Mouse (Mus musculus): ENCODE data around the gene Cep170. TPM values are rescaled to one million over a fixed set of nuclear protein-coding genes. Genes with fewer than 3 reads are reported as not detected.

Cep170 gene
- total RNA-seq, 2 experiments from 2014 or later: 19.1 to 28.7 TPM

DNA sequence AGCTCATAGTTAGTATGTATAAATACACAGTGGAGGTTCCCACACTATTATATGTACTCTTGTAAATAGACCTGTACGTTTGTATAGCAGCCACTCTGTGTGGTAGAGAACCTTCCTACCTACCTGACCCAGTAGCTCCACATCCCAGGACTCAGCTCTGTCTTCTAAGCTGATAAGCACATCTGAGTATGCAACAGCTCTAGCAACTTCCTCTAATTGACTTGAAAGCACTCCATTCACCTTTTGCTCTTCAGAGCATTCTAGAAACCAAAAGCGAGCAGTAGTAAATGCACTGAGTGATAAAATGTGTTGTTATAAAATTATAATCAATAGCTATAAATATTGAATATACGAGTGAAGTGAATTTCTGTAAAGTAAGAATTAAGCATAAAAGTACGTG lies 13.1 kb upstream of the Cep170 start:
- DNase-seq (ENCODE audit: low spot score): no peak
- intact Hi-C loops (cut with DNase I): no loop called here

GRCm38 (mm10) chr1:176826186-176826585 lies 12.3 kb upstream of the Cep170 start:
- intact Hi-C loops (cut with DNase I): no loop called here

DNA sequence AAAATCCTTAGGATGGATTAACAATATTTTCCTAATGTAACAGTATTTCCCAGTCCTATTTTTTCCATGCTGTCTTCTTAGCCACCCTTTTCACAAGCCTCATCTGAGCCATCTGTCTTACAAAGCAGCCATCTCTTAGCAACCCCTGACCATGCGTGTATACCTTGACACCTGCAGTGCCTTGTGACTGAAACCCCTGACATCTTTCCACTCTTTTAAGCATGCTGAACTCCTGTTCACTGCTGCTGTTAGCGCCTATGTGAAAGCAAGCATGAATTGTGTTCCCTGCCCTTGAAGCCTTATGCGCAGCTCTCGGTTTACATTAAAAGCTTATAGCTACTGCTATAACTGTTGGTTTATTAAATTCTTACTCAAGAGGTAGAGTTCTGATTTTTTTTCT lies 11.2 kb upstream of the Cep170 start:
- intact Hi-C loops (cut with DNase I): no loop called here

More at GRCm38 (mm10) chr1:176826186-176826585, 12.3 kb upstream of the Cep170 start:
- DNase-seq (ENCODE audit: low spot score): no peak

GRCm38 (mm10) chr1:176824611-176825010 lies 10.7 kb upstream of the Cep170 start:
- intact Hi-C loops (cut with DNase I): no loop called here
- no peak for DNase-seq (ENCODE audit: low spot score)

More for the DNA sequence above, 11.2 kb upstream of the Cep170 start:
- no peak for DNase-seq (ENCODE audit: low spot score)

DNA sequence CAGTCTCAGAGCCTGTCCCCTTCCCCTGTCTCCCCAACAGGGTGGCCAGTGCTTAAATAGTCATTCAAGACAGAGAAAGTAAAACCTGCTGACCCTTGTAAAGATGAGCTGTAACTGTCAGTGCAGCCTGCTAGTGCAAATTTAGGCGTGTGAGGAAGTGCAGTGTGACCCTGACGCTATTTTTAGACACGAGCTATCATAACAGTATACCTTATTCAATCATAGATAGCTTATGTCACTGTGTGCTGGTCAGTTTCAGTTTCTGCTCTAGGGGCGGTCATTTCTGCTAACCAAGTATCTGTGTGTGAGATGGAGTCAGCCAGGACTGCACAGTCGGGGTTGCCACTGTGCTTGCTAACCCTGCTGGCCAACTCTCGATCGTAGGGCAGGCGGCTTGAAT lies 10.0 kb upstream of the Cep170 start:
- no peak for DNase-seq (ENCODE audit: low spot score)
- intact Hi-C loops (cut with DNase I): no loop called here

DNA sequence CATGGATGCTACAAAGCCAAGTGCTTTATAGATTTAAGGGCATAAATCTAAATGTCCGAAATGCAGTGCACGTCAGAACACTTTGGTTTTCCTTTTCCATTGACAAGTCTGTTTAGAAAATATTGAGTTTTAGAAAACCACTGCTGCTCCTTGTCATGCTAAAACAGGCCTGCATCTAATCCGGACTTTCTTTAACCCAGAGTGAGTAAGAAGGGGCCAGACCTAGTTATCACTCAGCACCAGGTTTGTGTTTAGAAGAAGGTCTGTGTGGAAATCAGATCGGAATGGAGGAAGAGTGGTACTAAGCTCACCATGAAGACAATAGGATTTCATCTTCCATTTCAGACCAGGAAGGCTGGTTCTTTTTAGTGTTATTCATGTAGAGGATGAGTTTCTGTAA lies 9.1 kb upstream of the Cep170 start:
- intact Hi-C loops (cut with DNase I): no loop called here
- no peak for DNase-seq (ENCODE audit: low spot score)

DNA sequence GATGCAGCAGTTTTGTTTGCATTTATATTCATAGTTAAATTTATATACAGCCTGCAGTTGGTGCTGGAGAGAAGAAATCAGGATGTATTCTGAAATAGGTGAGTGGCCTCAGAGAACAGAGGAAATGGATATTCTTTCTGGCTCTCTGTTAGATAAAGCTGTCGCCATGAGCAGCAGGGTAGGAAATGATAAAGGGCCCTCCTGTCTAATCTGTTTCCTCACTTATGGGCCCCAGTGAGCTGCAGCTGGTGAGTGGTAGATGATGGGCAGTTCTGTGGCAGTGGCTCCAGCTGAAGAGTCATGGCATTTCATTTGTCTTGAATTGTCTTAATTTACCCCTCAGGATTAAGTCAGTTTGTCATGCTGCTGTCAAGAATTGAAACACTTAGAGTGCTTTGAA lies 8.1 kb upstream of the Cep170 start:
- no peak for DNase-seq (ENCODE audit: low spot score)
- intact Hi-C loops (cut with DNase I): no loop called here

DNA sequence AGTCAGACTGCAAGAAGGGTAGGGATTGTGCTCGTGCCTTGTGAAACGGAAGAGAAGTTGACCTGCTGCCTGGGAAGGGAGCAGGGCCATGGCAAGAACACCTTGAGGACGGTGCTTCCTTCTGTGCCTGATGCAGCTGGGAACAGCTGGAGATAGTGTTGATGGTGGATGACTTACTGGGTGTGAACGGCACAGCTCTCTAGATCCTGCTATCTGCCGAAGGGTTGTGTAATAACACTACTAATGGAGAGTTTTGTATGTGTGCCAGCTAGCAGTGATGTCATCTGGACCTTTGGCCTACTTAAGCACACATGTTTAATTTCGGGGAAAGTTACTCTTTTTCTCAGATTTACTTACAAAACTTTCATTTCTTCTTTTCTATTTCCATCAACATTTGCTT lies 4.9 kb upstream of the Cep170 start:
- DNase-seq (ENCODE audit: low spot score): peak; percentile 48
- intact Hi-C loops (cut with DNase I): no loop called here

DNA sequence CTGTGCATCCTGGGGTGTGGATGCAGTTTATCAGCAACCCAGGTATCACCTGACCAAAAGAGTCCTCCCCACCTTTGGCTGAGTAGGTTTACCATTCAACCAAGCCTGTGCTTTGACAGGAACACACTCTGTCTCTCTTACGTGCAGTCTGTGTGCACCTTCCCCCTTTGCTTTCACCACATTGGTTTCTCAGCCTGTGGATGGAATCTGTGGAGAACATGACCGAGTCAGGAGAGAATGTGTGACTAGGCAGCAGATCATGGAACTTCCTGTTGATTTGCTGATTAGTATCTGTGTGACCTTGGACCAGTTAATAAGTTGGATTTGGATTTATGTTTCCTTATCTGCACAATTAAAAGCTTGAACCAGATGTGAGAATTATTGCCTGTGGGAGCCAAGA lies 4.3 kb upstream of the Cep170 start:
- DNase-seq (ENCODE audit: low spot score): no peak
- intact Hi-C loops (cut with DNase I): no loop called here

DNA sequence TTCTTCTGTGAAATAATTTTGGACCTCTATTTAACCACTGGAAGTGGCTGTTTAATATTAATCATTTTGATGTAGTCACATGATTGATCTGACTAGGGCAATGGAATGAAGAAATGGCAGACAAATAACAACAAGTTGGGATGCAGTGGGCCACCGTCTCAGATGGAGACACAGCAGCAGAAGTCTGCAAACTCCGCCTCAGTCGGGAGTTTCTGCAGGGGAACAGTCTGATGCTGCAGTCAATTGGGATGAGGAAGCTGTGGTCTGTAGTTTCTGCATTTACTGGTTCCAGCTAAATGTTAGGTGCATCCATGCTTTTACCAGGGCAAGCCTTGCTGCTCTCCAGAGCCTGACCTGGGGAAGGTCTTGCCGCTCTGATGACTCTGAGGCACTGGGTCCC lies 2.9 kb upstream of the Cep170 start:
- DNase-seq (ENCODE audit: low spot score): no peak
- intact Hi-C loops (cut with DNase I): no loop called here

GRCm38 (mm10) chr1:176814591-176815062 lies 760 bp upstream of the Cep170 start, which contains the start of gene Sdccag8:
TSS of gene Sdccag8 (plus strand) at chr1:176814660.
- DNase-seq (ENCODE audit: low spot score): peak; percentile 94
- intact Hi-C loops (cut with DNase I): no loop called here

DNA sequence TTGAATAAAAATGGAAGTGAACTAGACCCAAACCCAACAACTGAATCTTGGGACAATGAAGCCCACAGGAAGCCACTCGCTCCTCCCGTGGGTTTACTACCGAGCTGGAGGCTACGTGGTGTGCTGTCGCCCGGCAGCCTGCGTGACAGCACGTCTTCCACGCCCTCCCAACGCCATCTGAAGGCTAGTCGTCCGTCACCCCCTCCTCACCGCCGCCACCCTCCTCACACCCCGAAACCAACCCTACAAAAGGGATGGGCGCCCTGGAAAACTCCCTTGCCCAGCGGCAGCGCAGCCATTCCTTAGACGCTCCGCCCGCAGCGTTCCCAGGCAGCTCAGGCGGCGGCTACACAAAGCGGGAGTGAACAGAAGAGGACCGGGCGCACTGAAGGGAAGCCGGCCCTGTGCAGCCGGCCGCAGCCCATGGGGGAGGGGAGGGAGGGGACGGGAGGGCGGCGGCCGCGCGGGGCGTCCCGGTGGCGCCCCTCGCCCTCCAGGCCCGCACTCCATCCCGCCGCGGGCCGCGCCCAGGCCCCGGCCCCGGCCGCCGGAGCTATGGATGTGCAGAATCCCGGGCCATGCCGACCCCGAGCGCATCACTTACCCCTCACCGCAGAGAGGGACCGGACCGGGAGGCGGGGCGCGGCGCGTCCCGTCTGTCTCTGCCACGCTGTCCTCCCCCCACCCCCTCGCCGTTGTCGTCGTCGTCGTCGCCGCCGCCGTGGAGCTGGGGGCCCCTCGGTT lies 403 bp downstream of the Cep170 start:
- DNase-seq (ENCODE audit: low spot score): peak; percentile 50
- intact Hi-C loops (cut with DNase I): no loop called here

- intact Hi-C loops (cut with DNase I): no loop called here
Observed at GRCm38 (mm10) chr1:176812491-176813291, 1.2 kb downstream of the Cep170 start.

DNA sequence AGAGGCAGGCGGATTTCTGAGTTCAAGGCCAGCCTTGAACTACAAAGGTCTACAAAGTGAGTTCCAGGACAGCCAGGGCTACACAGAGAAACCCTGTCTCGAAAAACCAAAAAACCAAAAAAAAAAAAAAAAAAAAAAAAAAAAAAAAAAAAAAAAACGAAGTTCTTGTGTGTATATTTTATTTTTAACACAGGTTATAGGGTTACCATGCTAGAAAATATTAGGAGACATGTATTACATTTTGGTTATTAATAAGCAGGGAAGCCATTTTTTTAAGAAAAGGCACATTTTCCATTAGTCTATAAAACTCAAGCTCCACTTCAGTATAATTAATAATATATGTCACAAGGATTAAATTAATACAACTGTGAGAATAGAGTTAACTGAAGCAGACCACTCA lies 2.0 kb downstream of the Cep170 start:
- intact Hi-C loops (cut with DNase I): loop anchor here (2.0 kb wide), 1 partner anchor 15 kb away; no protein-coding TSS in a partner anchor
- no peak for DNase-seq (ENCODE audit: low spot score)

More at GRCm38 (mm10) chr1:176812491-176813291, 1.2 kb downstream of the Cep170 start:
- DNase-seq (ENCODE audit: low spot score): no peak

GRCm38 (mm10) chr1:176810161-176810560 lies 3.7 kb downstream of the Cep170 start:
- DNase-seq (ENCODE audit: low spot score): no peak
- intact Hi-C loops (cut with DNase I): loop anchor here (2.0 kb wide), 1 partner anchor 13 kb away; no protein-coding TSS in a partner anchor

GRCm38 (mm10) chr1:176800728-176801365 lies 13.0 kb downstream of the Cep170 start:
- DNase-seq (ENCODE audit: low spot score): peak; percentile 44
- intact Hi-C loops (cut with DNase I): no loop called here

- no peak for DNase-seq (ENCODE audit: low spot score)
- intact Hi-C loops (cut with DNase I): loop anchor here (5.0 kb wide), 1 partner anchor 41 kb away; no protein-coding TSS in a partner anchor
Observed at GRCm38 (mm10) chr1:176798673-176799072, 15.2 kb downstream of the Cep170 start.

GRCm38 (mm10) chr1:176792175-176792574 lies 21.7 kb downstream of the Cep170 start:
- DNase-seq (ENCODE audit: low spot score): no peak
- intact Hi-C loops (cut with DNase I): no loop called here

- DNase-seq (ENCODE audit: low spot score): no peak
- intact Hi-C loops (cut with DNase I): no loop called here
Observed at GRCm38 (mm10) chr1:176789326-176789725, 24.5 kb downstream of the Cep170 start.

DNA sequence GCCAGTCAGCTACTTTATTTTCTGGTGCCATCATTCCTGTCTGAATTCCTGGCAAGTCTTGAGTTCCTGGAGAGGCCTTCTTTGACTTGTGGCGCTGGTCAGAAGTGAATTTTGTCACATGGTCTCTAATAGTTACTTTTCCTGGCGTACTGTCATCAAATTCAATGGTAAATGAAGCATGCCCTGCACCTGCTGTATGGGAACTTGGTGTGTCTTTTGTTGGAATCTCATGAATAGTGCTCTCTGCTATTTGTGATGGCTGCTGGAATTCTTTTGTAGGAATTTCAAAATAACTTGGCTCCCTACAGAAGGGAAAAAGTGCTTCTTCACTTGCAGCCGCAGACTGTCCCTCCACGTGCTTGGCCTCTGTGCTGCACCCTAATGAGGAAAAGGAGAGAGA lies 39.3 kb downstream of the Cep170 start:
- intact Hi-C loops (cut with DNase I): no loop called here
- DNase-seq (ENCODE audit: low spot score): no peak

Measured in heart, postnatal 25 days (tissue).